Mouse (Mus musculus) myocyte (in vitro differentiated cells): ENCODE data around the gene Ercc4.

Experiments
- MAX ChIP-seq: IDR thresholded peaks from one replicate; pipeline ENCODE4 v1.6.1; 2011; ENCODE audit warnings: low read depth, mild to moderate bottlenecking, control low read depth
- MYOG ChIP-seq, 3 experiments: IDR thresholded peaks; one replicate each; pipeline ENCODE4 v1.6.1; 2011; ENCODE audit warnings: control low read depth in 2 of 3, low read depth in 2 of 3, mild to moderate bottlenecking in 2 of 3; ENCODE audit not compliant: insufficient read length in 2 of 3, control insufficient read depth in 1 of 3, insufficient read depth in 1 of 3
- POLR2A ChIP-seq: IDR thresholded peaks from one replicate; pipeline ENCODE4 v1.6.1; 2011; ENCODE audit warnings: low read depth, mild to moderate bottlenecking, control low read depth, moderate library complexity; ENCODE audit not compliant: insufficient read length
- SRF ChIP-seq: IDR thresholded peaks from one replicate; pipeline ENCODE4 v1.6.1; 2011; ENCODE audit warnings: low read depth; ENCODE audit not compliant: control insufficient read depth, insufficient read length
- USF1 ChIP-seq: IDR thresholded peaks from one replicate; pipeline ENCODE4 v1.6.1; 2011; ENCODE audit warnings: low read depth, mild to moderate bottlenecking, control low read depth, moderate library complexity

DNA sequence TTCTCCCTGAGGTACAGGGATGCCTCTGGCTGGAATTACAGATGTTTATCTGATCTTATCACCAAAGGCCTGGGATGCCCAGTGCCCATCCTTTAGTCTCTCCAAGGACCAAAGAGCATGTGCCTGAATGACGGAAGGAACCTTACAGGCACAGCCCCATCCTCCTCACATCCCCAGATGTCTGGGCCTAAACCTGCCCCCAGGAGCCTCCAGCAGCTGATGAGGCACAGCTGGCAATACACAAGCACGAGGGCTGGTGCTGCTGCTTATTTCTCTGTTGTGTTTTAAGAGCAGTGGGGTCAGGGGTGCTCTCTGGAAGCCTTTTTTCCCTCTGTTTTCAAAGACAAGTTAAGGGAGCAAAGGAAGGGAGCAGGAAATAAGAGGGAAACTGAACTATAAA, 89.7 kb downstream of the Ercc4 start:
- TF ChIP-seq POLR2A (no peak), MAX (no peak), USF1 (no peak), SRF (no peak), MYOG (IDR thresholded peaks at IDR 0.05; ENCODE audit: control insufficient read depth in 1 of 3, insufficient read depth in 1 of 3, insufficient read length in 2 of 3, low read depth in 2 of 3) (no peak)
